Mouse (Mus musculus): ENCODE results near the gene Mycbp.

Gene Mycbp

GRCm38 (mm10) chr4:123946701-123947100, 42.1 kb downstream of the Mycbp start:
- DNase-seq: no peak

- DNase-seq: no peak
These were observed 42.5 kb downstream of the Mycbp start for GRCm38 (mm10) chr4:123947149-123947548.

- no peak for DNase-seq
These were observed 44.3 kb downstream of the Mycbp start for GRCm38 (mm10) chr4:123948901-123949300.

- no peak for DNase-seq
These were observed 45.0 kb downstream of the Mycbp start for GRCm38 (mm10) chr4:123949649-123950048.

GRCm38 (mm10) chr4:123952059-123952458, 47.4 kb downstream of the Mycbp start:
- DNase-seq: no peak

- peak; percentile 43 for DNase-seq
These were observed 52.3 kb downstream of the Mycbp start for GRCm38 (mm10) chr4:123956703-123957491.

GRCm38 (mm10) chr4:123957492-123957808, 52.8 kb downstream of the Mycbp start:
- DNase-seq: no peak

GRCm38 (mm10) chr4:123957891-123958290, 53.3 kb downstream of the Mycbp start:
- no peak for DNase-seq

GRCm38 (mm10) chr4:123960955-123961354, 56.3 kb downstream of the Mycbp start:
- no peak for DNase-seq
